Mouse (Mus musculus) MEL (cell line): ENCODE data around the gene Olfr54.
"Not testable (repeated sequence)": the region's sequence is repeated elsewhere in the genome, so short reads cannot be mapped to it uniquely, and the experiment has no call there.

ENCODE experiments used
- CTCF ChIP-seq, 3 experiments: IDR thresholded peaks in 2 of 3; conservative IDR thresholded peaks in 1 of 3; 2 replicates each; pipeline ENCODE4 v1.5.1; 2011 to 2012; ENCODE audit warnings: low read length in 3 of 3, low read depth in 2 of 3, mild to moderate bottlenecking in 2 of 3, improper control_type of control experiment in 1 of 3, inconsistent platforms in 1 of 3, mixed read lengths in 1 of 3, moderate library complexity in 1 of 3; ENCODE audit not compliant: control insufficient read depth in 1 of 3, insufficient read depth in 1 of 3, poor library complexity in 1 of 3, severe bottlenecking in 1 of 3
- POLR2A ChIP-seq, 2 experiments: IDR thresholded peaks; 2 replicates each; pipeline ENCODE4 v1.6.1; 2011 to 2012; ENCODE audit warnings: low read length in 2 of 2, mild to moderate bottlenecking in 2 of 2, control low read depth in 1 of 2, improper control_type of control experiment in 1 of 2, low read depth in 1 of 2, moderate library complexity in 1 of 2; ENCODE audit not compliant: control insufficient read depth in 1 of 2, insufficient read depth in 1 of 2, poor library complexity in 1 of 2
- TCF12 ChIP-seq: IDR thresholded peaks from 2 replicates; pipeline ENCODE4 v1.6.1; 2014; ENCODE audit warnings: low read depth, mild to moderate bottlenecking, inconsistent platforms, low read length, improper control_type of control experiment, moderate library complexity
- UBTF ChIP-seq: IDR thresholded peaks from 2 replicates; pipeline ENCODE4 v1.6.1; 2012; ENCODE audit warnings: low read depth, mild to moderate bottlenecking, inconsistent platforms, low read length, improper control_type of control experiment, moderate library complexity, borderline replicate concordance; ENCODE audit not compliant: insufficient read depth
- USF1 ChIP-seq: IDR thresholded peaks from 2 replicates; pipeline ENCODE4 v1.6.1; 2014; ENCODE audit warnings: low read depth, mild to moderate bottlenecking, inconsistent platforms, low read length, improper control_type of control experiment, moderate library complexity
- ZNF384 ChIP-seq: IDR thresholded peaks from 2 replicates; pipeline ENCODE4 v1.6.1; 2012; ENCODE audit warnings: low read depth, mild to moderate bottlenecking, inconsistent platforms, low read length, improper control_type of control experiment

GRCm38 (mm10) chr11:51029381-51029780 lies 15.3 kb downstream of the Olfr54 start:
- not testable (repeated sequence) for TF ChIP-seq POLR2A (IDR thresholded peaks at IDR 0.05; ENCODE audit: control insufficient read depth in 1 of 2, insufficient read depth in 1 of 2, low read depth in 1 of 2, low read length in 2 of 2, poor library complexity in 1 of 2); TCF12; USF1; CTCF (IDR thresholded peaks at IDR 0.05 in 2 of 3, conservative IDR thresholded peaks at IDR 0.05 in 1 of 3; ENCODE audit: control insufficient read depth in 1 of 3, insufficient read depth in 1 of 3, low read depth in 2 of 3, low read length in 3 of 3, poor library complexity in 1 of 3, severe bottlenecking in 1 of 3); ZNF384; UBTF
